Mouse (Mus musculus) thymus, postnatal 10 days (tissue): ENCODE results near the gene Bhlhe23.

Experiments used
- DNase-seq, 2 experiments: peaks; one replicate each; pipeline ENCODE4 v3.0.0; 2021; ENCODE audit warnings: low spot score in 2 of 2

Gene Bhlhe23

DNA sequence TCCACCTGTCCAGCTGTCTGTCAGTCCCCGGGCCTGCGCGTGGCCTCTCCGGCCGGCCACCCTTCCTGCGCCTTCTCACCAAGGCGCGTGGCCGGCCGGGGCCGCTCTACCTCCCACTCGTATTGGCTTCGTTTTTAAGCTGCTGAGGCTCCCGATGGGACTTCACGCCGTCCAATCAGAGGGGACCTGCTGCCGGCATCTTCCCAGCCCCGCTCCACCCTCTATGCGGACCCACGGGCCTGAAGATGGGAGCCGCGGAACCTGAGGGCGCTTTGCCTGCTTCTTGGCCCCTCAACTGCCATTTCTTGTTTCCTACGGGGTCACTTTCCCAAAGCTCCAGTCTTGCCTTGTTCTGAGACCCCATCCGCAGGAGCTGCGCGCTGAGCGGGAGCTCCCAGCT is at the start of gene Bhlhe23:
Gene Bhlhe23 (minus strand): TSS at position 108 of the 400 bp plus-strand sequence.
- DNase-seq: no peak

DNA sequence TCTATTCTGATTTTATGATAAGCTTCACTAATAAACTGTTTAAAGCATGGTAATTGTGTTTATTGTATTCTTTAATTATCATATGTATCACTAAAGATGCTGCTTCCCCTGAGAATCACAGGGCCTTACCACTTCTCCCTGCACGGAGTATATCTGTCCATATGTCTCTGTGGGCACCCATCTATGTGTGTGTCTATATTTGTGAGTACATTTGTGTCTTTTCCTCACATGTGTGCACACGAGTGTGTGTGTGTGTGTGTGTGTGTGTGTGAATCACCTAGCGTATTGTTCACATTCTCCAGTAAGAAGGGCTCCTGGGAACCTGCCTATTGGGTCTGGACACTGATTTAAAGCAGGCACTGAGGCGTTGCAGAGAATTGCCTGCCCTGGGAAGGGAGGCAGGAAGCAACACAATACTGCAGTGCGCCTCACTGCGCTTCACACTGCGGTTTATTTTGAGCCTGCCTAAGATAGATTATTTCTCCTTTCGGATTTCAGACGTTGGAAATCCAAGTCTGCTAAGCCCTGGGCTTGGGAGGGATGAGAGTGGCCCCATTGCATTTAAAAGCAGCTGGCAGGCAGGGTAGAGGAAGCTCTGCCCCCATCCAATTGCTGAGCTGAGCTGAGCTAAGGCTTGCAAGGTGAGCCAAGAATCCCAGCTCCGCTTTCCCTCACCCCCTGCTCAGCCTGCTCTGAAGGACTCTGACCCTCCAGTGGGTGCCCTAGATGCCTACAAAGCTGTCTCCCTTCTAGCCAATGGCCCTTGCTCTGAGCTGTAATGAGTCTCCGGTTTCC is 48.6 kb upstream of the Bhlhe23 start:
- DNase-seq: no peak

DNA sequence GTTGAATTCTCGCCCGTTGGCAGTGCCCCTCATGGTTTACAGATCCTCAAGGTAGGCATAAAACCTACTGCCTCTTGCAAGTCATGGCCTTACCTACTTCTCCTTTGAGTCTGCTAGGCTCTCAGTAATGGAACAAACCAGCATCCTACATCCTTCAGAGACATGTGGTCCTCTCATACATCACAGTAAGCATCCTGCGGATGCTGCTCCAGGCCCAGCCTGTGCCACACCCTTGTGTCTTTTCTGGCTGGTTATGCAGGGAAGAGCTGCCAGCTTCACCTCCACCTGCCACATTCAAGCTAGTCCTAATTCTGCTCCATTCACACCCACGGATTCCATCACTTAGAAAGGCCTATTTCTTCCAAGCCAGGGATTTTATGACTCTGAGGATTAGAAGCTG is 48.0 kb upstream of the Bhlhe23 start:
- DNase-seq: no peak

DNA sequence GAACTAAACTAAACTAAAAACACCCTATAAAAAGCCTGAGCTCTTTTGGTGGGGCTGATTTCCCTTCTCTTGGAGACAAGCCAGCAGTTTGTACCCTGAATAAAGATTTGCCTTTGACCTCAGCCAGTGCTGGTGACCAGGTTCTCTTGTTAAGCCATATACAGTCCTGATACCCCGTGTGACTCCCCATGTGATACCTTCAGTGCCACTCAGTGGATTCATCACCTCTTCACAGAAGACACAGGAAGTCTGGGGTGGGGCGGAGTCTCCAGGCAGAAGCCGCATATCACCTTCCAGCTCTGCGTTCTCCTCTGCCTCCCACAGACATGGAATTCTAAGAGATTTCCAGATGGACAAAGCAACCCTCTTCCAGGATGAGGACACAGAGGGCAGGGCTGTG is 47.4 kb upstream of the Bhlhe23 start:
- no peak for DNase-seq

DNA sequence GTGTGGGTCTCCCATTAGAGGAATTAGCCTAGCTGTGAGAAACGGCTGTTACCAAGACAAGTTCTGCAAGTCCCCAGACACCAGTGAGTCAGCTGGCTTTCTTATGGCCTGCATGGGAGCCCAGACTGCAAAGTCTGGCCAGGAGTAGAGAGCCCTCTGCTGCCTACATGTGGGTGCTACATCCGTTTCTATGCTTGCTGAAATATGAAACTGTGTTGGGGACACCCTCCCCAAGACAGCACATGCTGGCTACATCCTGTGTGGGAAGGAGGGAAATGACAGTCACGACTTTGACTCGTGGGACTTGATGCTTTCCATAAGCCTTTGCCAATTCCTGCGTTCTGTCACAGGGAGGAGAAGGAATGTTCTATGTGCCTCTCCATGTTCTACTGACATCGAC is 45.8 kb upstream of the Bhlhe23 start:
- peak in 1 of 2 experiments; percentile 9 for DNase-seq

DNA sequence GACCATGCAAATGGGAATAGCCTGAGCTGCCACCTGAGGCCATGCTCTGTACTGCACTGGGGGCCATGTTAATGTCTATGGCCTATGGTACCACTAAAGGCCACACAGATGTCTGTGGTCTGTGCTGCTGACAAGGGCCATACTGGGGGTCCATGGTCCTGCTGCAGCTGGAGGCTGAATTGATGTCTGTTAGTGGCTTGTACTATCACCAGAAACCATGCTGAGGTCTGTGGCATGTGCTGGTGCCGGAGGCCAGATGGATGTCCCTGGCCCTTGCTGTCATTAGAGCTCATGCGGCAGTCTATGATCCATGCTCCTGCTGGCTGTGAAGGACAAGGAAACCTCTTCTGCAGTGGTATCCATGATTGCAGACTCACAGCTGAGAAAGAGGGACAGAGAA is 42.8 kb upstream of the Bhlhe23 start:
- DNase-seq: no peak

DNA sequence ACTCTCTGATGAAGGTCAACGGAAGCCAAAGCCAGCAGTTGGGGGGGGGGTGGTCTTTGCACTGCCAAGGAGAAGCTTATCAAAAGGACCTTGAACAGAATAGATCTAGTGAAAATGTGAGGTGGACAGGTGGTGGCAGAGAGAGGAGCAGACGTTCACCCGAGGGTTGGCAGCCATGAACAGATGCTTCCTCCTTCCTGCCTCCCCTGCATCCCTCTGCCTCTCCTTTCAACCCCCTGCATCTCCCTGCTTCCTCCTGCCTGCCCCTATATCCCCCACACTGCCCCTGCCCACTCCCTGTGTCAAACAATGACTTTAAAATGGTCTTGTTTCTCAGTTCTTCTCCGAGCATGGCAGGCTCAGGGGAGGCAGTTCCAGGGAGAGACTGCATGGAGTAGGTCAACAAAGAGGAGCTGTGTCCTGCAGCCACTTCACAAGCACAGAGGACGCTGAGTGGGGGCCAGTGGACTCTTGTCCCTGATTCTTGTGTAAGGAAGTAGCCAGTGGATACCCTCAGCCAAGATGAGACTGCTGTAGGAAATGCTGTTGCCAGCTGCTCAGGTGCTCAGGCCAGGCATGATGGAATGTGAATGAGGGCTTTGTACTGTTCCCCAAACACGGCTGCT is 39.9 kb upstream of the Bhlhe23 start:
- DNase-seq: no peak

DNA sequence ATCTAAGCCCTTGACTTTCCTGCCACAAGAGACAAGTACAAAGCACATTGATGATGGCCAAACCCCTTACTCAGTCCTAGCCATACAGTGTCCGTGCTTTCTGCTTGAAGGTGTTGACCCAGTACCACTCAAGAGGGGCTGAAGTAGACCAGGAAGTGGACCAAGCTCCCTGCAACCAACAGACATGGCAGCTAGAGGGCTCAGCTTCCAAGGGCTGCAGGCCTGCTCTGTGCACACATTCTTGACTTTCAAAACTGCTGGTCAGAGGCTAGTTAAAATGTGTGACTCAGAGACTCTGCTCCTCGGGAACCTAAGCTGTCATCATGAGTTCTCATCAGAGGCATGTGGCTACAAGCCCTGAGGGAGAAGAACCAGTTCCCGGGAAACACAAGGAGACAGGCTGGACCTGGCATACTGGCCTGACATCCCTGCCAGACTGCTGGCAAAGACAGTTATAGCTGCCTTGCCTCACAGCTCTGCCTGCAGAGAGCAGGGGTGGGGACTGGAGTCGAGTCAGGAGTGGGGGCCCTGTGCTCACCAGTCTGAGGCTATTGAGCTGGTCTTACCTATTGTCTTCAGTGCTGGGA is 37.4 kb upstream of the Bhlhe23 start:
- no peak for DNase-seq

DNA sequence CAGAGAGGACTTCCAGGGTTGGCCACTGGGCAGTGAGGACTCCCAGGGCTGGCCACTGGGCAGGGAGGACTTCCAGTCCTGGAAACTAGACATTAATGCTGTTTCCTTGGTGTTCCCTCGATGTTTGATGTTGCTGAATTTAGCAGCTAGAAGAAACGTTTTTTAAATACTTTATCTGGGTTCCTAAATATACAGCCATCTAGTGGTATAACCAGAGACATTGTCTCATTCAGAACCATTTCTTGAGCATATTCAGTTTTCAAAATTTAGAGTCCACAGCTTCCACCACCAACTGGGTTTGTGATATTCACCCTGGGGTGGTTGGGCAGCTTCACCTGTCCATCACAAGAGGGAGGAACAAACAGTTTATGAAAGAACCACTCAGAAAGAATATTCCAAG is 34.3 kb upstream of the Bhlhe23 start:
- no peak for DNase-seq

DNA sequence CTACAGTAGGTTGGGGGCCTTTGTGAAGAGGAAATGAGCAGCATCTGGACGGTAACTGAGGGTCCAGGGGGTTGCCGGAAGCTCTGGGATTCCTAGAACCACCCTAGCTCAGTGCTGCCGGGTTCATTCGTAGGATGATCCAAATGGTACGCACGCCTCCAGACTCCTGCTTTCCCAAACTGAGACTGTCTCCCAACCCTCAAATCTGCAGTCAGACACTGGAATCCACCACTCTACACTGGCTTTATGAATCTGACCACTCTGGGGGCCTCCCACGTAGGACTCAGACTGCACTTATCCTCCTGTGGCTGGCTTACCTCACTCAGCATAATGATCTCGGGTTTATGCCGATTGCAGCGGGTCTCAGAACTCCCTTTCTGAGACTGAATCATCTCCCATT is 32.8 kb upstream of the Bhlhe23 start:
- DNase-seq: no peak

DNA sequence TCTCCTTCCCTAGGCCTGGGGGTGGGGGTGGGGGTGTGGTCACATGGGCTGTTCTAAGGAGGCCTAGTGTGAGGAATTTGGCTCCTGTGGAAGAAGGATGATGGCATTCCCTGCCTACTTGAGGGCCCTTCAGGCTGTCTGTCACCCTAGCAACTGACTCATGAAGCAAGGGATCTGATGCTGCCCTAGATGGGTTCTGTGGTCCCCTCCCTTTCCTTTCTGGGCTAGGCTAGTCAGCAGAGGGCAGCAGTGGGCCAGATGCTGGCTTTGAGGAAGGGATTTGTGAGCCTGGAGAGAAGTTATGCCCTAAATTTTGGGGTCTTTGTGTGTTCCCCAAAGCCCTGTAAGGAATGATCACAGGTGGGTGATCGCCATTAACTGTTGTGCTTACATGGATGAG is 29.3 kb upstream of the Bhlhe23 start:
- DNase-seq: no peak

DNA sequence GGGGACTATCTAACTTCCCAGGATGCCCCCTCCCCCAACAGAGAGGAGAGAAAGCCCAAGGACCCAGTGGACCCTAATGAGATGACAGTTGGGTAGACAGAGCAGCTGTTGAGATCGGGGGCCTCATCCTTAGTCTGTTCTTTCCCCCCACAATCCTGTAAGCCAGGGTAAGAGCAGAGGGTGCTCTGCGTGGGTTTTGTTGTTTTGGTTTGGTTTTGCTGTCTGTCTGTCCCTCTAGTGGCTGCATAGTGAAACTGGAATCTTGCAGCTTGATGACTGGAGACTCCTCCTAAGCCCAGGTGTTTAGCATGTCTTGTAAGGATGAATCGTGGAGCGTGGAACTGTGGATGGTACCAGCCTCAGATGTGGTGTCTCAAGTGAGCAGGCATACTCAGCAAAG is 19.3 kb upstream of the Bhlhe23 start:
- no peak for DNase-seq

DNA sequence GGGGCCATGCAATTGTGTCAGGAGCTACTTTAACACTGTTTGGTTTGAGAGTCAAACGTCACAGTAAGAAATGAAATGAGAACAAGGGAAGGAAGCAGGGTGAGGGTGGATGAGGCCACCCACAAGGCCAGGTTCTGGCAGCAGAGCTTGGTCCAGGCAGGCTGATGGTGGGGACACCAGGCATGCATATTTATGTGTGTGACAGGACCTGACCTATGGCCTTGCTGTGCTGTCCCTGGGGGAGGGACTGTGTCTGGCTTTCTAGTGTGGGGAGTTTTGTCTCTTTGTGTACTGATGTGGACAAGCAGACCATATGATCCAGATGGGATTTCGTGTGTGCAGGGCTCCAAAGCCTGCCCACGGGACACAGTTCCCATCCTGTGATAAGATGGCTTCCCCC is 18.9 kb upstream of the Bhlhe23 start:
- no peak for DNase-seq

DNA sequence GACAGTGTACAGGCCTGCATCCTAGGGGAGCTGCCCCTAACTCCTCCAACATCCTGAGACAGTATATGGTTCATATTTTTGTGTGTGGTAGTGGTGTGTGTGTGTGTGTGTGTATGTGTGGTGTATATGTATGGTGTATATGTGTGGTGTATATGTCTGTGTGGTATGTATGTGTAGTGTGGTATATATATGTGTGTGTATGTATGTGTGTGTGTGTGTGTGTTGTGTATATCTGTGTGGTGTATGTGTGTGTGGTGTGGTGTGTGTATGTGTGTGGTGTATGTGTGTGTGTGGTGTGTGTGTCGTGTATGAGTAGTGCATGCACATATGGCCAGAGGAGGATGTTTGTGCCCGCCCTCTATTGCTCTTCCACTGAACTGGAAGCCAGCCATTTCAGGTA is 17.7 kb upstream of the Bhlhe23 start:
- no peak for DNase-seq

DNA sequence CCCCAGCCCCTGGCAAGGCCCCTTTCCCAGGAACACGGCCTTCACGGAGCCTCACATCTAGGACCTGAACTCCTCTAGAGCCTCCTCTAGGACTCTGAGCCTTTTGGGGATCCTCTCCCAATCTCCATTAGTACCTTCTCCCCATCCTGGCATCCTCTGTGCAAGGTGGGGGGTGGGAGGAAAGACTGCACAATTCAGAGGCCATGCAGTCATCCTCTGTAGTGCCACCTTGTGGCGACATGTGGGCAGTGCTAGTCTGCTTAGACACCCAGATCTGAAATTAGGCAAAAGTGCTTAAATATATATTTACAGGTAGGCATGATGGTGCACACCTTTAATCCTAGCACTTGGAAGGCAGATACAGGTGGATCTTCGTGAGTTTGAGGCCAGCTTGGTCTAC is 15.0 kb upstream of the Bhlhe23 start:
- peak in 1 of 2 experiments; percentile 50 for DNase-seq

DNA sequence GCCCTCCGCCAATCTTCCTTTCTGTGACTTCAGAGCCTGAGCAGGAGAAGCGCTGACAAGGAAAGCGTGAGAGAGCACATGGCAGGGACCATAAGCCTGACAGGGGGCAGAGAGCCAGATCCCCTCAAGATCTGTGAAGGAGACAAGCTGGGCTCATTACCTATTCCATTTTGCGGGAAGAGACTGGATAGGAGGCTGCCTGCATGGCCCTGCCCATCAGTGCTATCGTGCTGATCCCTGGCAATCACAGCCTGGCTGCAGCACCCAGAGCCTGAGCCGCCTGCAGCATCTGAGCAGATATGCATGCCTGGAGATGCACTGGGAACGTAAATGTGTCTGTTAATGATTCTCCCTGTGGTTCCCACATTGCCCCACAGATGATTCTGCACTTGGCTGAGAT is 12.1 kb upstream of the Bhlhe23 start:
- no peak for DNase-seq

DNA sequence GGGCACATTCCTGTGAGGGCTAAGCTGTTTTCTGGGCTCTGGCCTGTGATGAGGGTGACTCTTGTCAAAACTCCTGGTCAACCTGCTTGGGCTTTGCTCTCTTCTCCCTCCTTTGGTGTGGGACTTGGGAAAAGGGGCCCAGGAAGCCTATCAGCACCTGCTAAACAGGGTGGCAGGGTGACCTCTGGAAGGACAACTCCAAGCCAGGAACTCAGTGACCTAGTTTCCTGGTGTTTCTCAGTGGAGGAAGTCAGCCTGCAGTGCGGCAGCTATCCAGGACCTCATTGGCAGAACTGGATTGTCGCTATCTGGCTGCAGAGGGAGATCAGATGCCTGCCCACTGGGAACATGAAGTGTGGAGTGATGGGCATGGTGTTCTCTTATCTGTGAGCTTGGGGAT is 11.7 kb upstream of the Bhlhe23 start:
- no peak for DNase-seq

DNA sequence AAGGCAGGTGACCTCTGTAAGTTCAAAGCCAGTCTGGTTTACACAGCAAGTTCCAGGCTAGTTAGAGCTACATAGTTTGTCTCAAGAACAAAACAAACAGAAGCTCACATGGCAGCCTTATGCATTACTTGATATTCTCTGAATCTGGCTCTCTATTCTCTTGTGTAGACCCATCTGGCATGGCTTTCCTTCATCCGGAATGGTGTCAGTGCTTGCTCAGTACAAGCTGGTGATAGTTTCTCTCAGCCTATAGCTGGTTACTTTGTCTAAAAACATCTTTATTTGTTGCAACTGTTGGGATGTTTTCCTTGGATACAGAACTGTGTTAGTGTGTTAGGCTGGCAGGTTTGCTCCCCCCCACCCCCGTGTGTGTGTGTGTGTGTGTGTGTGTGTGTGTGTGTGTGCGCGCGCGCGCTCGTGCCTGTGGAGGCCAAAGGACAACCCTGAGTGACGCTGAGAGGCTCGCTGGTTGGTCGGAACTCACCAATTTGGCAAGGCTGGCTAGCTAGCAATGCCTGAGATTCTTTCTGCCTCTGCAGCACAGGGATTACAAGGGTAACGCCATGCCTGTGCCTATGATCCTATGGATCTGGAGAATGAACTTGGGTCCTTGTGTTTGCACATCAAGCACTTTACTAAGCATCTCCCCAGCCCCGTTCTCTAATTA is 11.0 kb upstream of the Bhlhe23 start:
- no peak for DNase-seq

DNA sequence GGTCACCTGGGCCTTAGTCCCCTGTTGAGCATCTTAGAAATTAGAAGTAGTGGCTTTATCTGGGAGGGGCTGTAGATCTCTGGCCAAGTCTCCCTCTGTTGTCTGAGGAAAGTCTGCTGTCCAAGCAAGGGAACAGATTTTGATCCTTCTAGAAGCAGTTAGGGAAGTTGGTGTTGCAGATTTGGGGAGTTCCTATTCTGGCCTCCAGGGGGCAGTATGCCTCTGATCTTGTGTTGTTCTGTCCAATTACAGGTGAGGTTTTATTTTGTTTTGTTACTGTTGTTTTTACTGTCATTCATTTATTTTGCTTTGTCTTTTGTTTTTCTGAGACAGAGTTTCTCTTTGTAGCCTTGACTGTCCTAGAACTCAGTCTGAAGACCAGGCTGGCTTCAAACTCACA is 10.0 kb upstream of the Bhlhe23 start:
- DNase-seq: peak in 1 of 2 experiments; percentile 43

DNA sequence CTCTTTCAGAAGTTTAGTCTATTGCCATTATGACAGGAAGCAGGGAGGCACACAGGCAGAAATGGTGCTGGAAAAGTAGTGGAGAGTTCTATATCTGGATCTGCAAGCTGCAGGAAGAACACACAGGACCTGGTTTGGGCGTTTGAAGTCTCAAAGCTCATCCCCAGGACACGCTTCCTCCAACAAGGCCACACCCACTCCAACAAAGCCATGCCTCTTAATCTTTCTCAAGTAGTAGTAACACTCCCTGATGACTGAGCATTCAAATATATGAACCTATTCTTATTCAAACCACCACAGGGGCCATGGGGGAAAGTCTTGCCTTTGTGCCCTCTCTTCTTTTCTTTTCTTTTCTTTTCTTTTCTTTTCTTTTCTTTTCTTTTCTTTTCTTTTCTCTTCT is 3.6 kb upstream of the Bhlhe23 start:
- no peak for DNase-seq

DNA sequence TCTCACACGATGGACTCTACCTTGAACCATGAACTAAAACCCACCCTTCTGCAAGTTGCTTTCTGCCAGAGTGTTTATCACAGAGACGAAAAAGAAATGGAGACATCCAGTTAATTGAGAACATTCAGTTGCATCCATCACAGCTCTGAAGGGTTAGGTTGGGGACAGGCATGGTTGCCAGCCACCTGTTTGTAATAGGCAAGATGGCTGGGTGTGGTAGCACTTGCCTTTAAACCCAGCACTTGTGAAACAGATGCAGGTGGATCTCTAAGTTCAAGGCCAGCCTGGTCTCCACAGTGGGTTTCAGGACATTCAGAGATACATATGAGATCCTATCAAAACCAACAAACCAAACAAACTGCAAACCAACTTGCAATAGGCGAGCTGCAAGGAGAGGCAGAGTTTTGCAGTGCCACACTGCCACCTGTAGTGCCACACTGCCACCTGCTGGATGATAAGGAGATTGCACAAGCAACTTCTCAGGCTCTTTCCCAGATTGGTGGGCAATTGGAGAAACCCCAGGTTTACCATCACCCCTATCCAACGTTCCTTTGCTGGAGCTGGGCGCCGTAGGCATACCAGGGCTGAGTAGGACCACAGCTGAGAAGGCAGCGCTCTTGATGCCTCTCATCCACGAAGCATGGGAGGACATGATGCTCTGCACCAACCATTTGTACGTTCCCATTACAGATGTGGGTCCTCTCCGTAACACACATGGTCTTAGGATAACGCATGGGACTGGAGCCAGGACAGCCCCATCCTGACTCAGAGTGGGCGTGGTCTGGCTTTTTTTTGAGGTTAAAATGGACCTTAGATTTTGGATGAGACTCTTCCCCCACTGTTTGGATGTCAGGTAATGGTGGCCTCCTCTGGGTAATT is 2.8 kb upstream of the Bhlhe23 start:
- peak; percentile 3 to 62 for DNase-seq

DNA sequence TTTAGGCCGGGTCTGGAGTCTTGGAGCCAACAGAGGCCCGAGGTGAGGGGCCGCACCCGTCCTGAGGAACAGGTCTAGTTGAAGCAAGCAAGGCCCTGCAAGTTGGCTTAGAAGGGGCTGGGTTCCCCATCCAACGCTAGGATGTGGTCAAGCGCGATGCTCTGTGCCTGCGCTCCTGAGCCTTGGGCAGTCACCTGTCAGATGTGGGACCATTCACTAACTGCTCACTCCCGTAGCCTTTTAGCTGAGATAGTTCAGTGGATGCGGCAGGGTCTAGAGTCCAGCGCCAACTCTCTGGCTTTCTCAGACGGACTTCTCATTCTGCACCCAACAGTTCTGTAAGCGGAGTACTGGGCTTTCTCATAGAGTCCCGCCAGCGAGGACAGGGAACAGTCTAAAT is 1.1 kb downstream of the Bhlhe23 start:
- no peak for DNase-seq
